Mouse (Mus musculus) adrenal gland, adult (tissue): ENCODE measurements around the gene Wls.

ENCODE experiments used
- DNase-seq, 2 experiments: peaks; one replicate each; pipeline ENCODE4 v3.0.0; 2022 to 2023; ENCODE audit warnings: low spot score in 1 of 2; ENCODE audit not compliant: inconsistent age in 2 of 2

Wls gene

GRCm38 (mm10) chr3:159839481-159839880, at the start of gene Wls:
Wls (plus strand) TSS chr3:159839672.
- DNase-seq, result peak; percentile 82 to 93

- DNase-seq, result no peak
Measured at GRCm38 (mm10) chr3:159789781-159790180, 49.7 kb upstream of the Wls start.

- no peak for DNase-seq
Measured at GRCm38 (mm10) chr3:159831535-159831934, 7.9 kb upstream of the Wls start.

- DNase-seq, result peak; percentile 79 to 91
Measured at GRCm38 (mm10) chr3:159840002-159840816, 737 bp downstream of the Wls start.

GRCm38 (mm10) chr3:159840817-159841390, 1.4 kb downstream of the Wls start:
- DNase-seq, result peak; percentile 35 to 78

GRCm38 (mm10) chr3:159841458-159841857, 2.0 kb downstream of the Wls start:
- peak; percentile 3 to 53 for DNase-seq

GRCm38 (mm10) chr3:159843135-159843534, 3.7 kb downstream of the Wls start:
- no peak for DNase-seq

GRCm38 (mm10) chr3:159847410-159848016, 8.0 kb downstream of the Wls start:
- DNase-seq, result no peak

- DNase-seq, result no peak
Measured at GRCm38 (mm10) chr3:159848156-159848555, 8.7 kb downstream of the Wls start.

GRCm38 (mm10) chr3:159851476-159851875, 12.0 kb downstream of the Wls start:
- DNase-seq, result no peak

GRCm38 (mm10) chr3:159851980-159852379, 12.5 kb downstream of the Wls start:
- DNase-seq, result no peak

GRCm38 (mm10) chr3:159857112-159857511, 17.6 kb downstream of the Wls start:
- DNase-seq, result no peak

- DNase-seq, result peak in 1 of 2 experiments; percentile 18
Measured at GRCm38 (mm10) chr3:159865691-159866090, 26.2 kb downstream of the Wls start.

- DNase-seq, result no peak
Measured at GRCm38 (mm10) chr3:159878983-159879382, 39.5 kb downstream of the Wls start.

GRCm38 (mm10) chr3:159883325-159883724, 43.9 kb downstream of the Wls start:
- DNase-seq, result peak; percentile 13 to 46

- no peak for DNase-seq
Measured at GRCm38 (mm10) chr3:159884802-159885201, 45.3 kb downstream of the Wls start.

GRCm38 (mm10) chr3:159885271-159885670, 45.8 kb downstream of the Wls start:
- DNase-seq, result peak; percentile 86 to 96

- DNase-seq, result peak in 1 of 2 experiments; percentile 32
Measured at GRCm38 (mm10) chr3:159885781-159886400, 46.4 kb downstream of the Wls start.

GRCm38 (mm10) chr3:159890176-159891056, 50.9 kb downstream of the Wls start:
- DNase-seq, result no peak

- no peak for DNase-seq
Measured at GRCm38 (mm10) chr3:159891057-159891752, 51.7 kb downstream of the Wls start.
